Mouse (Mus musculus): ENCODE measurements around the gene Dapk2.

- no peak for TF ChIP-seq POLR2A (IDR thresholded peaks at IDR 0.05; ENCODE audit: insufficient read depth, low read depth, low read length)
- no peak for TF ChIP-seq CTCF (IDR thresholded peaks at IDR 0.05)
- TF ChIP-seq EP300 (IDR thresholded peaks at IDR 0.05; ENCODE audit: insufficient read depth, low read depth, low read length) = no peak
Measured at GRCm38 (mm10) chr9:66194003-66194402, 36.0 kb downstream of the Dapk2 start.
